Mouse (Mus musculus): ENCODE data around the gene Tex9.

DNA sequence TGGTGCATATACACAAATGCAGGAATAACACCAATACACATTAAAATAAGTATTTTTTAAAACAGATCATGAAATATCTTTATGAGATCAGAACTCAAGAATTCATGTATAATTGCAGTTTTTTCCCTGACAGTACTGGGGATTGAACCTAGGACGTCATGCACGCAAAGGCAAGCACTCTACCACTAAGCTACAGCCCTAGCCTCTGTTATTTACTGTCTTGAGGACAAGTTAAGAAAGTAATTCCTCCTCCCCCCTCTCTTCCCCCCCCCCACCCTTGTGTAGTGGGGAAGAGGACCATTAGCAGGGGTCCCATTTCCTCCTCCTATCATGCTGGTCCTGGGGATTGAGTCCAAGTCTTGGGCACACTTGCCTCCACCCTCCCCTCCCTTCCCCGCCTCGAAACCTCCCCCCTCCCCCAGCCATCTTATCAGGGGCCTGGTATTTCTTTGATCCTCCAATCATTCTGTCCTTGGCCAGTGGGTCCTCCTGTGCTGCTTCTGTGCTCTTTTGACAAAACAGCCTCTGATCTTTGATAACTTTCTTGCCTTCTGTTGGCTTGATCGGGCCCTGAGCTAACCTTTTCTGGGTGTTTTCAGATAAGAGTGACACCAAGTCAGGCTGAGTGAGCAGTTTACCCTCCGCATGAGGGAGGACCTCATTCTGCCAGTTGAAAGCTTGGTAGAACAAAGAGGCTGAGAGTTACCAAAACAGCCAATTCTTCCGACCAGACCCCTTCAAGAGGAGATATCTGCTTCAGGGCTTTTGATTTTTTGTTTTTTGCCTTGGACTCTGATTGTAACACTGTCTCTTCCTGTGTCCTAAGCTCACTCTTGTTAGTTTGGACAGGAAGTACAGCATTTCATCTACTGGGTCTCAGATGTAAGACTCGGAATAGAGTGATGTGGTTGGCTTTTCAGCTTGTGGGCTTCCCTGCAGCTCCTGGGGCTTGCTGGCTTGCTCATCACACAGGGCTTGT lies 50.8 kb downstream of the Tex9 start:
- TF ChIP-seq CTCF (IDR thresholded peaks at IDR 0.05; ENCODE audit: extremely low read depth, insufficient read length, insufficient replicate concordance, low read depth, low read length) = no peak
- TF ChIP-seq POLR2A (IDR thresholded peaks at IDR 0.05; ENCODE audit: low read depth, low read length) = no peak
